Mouse (Mus musculus) erythroblast, embryonic 14.5 days (primary cell): ENCODE results near the gene Arhgef40.

Source experiments
- GATA1 ChIP-seq: IDR thresholded peaks from 2 replicates; pipeline ENCODE4 v1.6.1; 2012; ENCODE audit warnings: low read length, inconsistent platforms, mixed read lengths
- TAL1 ChIP-seq: IDR thresholded peaks from 3 replicates; pipeline ENCODE4 v1.6.1; 2012; ENCODE audit warnings: low read length, inconsistent platforms, mixed read lengths

GRCm38 (mm10) chr14:52005141-52005540 lies 20.6 kb downstream of the Arhgef40 start:
- TF ChIP-seq TAL1 = no peak
- no peak for TF ChIP-seq GATA1
